Mouse (Mus musculus) hindlimb bud, embryonic 11.5 days (tissue): ENCODE measurements around the gene Cbln3.

Experiments
- DNase-seq: peaks from one replicate; pipeline ENCODE4 v3.0.0-alpha.2; 2012; ENCODE audit warnings: low read depth, low spot score; ENCODE audit errors: extremely low spot score

The Cbln3 gene

DNA sequence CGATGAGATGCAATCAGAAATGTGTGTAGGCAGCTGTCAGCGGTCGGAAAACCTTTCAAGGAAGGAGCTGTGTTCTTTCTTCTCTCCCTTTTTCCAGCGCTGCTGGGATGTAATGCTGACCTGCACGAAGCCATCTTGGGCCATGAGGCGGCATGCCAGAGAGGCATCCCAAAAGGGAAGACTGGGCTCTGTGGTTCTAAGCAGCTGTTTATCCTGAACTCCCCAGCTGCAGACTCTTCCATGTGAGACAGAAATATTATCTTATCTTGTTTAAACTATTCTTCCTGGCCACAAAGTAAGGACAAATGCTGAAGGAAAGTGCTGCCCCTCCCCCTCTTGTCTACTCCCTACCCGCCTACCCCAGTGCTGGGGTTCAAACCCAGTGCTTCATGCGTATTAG, 3.2 kb downstream of the Cbln3 start:
- DNase-seq = no peak

- no peak for DNase-seq
These were observed 4.6 kb downstream of the Cbln3 start for GRCm38 (mm10) chr14:55879623-55880022.

- no peak for DNase-seq
These were observed 5.8 kb downstream of the Cbln3 start for GRCm38 (mm10) chr14:55878316-55878940.

- no peak for DNase-seq
These were observed 6.5 kb downstream of the Cbln3 start for GRCm38 (mm10) chr14:55877469-55878315.

DNA sequence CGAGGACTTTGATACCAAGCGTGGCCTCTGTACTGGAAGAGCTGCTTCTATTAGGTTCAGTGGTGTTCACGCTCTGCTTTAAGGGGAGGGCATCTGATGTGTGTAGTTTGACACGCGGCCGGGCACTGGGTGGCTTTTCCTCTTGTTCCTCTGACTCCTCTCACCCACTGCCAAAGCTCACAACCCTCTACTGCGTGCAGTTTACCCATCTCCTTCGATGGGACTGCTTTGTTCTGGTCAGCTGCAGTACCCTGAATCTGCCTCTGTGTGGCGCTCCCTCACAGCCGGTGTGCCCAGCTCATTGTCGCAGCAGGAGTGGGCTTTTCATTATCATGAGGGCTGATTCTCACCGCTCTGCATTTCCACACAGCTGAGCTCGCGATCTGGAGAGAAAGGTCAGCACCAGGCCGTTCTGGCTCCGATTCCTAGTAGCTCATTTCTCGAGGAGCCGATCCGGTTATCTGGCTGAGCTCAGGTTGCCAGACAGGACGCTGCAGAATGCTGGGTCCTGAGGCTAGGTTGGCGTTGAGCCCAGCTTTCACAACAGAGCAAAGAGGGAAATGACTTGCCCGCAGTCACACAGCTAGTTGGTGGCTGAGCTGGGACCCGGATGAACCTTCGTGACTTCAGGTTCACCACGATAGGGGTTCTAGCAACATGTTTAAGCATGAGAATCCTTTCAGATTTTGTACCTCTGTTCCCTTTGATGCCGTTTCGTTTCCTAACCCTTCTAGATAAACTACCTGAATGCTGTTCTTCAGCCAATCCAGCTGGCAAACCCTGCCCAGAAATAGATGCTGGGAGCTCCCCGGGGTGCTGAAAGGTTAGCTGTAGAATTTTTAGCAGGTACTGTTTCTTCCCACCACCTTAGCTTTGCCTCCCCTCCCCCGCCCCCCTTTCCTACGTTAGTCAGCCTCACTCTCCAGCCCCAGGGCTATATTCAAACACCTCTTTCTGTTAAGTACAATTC, 10.2 kb downstream of the Cbln3 start:
- no peak for DNase-seq

- DNase-seq = no peak
These were observed 10.9 kb downstream of the Cbln3 start for GRCm38 (mm10) chr14:55873242-55873713.

DNA sequence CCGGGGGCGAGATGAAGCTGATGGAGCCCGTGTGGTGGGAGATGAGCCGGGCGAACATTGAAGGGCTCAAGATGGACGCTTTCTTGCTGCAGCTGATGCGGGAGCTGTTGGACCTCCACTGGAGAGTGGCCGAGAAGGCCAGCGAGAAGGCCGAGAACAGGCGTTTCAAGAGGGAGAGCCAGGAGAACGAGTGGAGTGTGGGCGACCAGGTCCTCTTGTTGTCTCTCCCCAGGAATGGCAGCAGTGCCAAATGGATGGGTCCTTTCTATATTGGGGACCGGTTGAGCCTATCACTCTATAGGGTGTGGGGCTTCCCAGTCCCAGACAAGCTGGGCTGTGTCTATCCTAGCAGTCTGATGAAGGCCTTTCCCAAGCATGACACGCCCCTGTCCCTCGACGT, 11.6 kb downstream of the Cbln3 start:
- no peak for DNase-seq

DNA sequence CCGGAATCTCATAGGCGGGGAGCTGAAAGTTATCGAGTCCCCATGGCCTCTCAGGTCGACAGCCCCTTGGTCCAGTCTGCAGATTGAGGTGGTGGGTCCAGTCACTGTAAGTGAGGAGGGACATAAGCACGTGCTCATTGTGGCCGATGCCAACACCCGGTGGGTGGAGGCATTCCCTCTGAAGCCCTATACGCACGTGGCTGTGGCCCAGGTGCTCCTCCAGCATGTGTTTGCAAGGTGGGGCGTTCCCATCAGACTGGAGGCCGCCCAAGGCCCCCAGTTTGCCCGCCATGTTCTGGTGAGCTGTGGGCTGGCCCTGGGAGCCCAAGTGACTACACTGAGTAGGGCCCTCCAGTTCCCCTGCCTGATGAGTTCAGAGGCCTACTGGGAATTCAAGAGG, 12.2 kb downstream of the Cbln3 start:
- DNase-seq = no peak

GRCm38 (mm10) chr14:55869538-55869937, 14.7 kb downstream of the Cbln3 start:
- DNase-seq = no peak

- no peak for DNase-seq
These were observed 15.8 kb downstream of the Cbln3 start for GRCm38 (mm10) chr14:55868230-55869026.

DNA sequence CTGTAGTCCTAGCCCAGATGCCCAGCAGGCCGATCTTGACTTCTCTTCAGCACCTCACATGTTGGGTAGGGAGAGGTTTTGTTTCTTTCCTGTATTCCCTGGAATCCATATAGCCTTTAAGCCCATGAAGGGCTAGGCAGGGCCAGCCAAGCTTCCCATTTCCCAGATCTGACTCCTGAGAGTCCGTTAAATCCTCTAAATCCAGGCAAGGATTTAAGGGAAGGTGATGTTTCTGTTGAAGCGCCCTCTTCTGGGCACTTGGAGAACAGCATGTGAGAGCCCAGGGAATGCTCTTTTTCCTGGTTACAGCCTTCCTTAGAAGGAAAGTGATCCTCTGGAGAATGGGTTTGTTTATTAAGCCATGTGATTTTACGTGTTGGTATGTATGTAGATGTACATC, 17.2 kb downstream of the Cbln3 start:
- DNase-seq = no peak

DNA sequence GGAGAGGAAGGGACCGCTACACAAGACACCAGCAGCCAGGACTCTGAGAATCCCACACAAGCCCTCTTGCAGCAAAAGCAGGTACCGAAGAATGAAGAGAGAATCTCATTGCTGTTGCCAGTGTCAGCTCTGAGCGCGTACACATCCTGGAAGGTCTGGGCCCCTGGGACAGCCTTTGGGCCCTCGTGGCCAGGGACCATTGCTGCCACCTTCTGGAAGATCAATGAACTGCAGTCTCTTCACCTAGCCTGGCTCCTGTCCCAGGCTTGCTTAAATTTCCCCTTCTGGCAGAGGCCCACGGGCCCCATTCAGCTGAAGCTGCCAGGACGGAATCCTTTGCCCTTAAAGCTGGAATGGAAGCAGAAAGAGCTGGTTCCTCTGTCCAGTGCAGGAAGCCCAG, 20.4 kb downstream of the Cbln3 start:
- DNase-seq = no peak

GRCm38 (mm10) chr14:55862970-55863369, 21.2 kb downstream of the Cbln3 start:
- no peak for DNase-seq

DNA sequence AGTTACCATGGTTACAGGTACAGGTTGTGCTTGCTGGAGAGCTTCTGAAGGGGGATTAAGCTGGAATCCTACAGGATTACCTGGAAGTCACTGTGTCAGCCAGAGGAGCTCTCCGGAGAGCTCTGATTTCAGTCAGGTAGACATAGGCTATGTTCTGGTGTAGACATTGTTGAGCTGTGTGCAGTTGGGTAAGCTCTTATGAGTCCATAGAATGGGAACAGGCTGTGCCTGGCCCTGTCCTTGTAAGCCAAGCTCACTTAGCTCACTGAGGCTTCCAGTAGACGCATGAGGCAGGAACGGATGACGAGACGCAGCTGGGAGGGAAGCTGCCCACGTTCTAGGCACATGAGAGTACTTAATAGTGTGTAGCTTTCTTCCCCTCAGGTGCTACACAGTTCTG, 22.0 kb downstream of the Cbln3 start:
- no peak for DNase-seq

GRCm38 (mm10) chr14:55857588-55857987, 26.6 kb downstream of the Cbln3 start:
- no peak for DNase-seq

DNA sequence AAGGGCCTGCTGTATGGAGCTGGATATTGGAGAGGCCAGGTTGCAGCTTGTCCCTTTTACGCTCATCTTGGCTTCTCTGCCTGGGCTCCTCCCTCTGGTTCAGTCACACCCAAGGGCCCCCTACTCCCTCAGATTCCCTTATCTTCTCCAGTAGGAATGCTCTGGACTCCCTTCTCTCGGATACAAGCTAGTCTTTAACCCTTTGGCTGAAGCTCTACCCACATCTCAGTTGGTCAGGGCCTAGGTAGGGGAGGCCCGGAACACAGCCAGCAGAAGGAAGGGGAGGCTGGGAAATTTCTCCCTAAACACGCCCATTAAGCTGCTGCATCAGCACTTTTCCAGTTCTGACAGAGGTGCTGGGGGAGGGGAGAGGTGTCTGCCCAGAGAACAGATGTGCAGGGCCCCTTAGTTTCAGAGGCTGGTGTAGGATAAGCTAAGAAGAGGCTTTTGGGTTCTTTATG, 29.1 kb downstream of the Cbln3 start:
- DNase-seq = no peak

DNA sequence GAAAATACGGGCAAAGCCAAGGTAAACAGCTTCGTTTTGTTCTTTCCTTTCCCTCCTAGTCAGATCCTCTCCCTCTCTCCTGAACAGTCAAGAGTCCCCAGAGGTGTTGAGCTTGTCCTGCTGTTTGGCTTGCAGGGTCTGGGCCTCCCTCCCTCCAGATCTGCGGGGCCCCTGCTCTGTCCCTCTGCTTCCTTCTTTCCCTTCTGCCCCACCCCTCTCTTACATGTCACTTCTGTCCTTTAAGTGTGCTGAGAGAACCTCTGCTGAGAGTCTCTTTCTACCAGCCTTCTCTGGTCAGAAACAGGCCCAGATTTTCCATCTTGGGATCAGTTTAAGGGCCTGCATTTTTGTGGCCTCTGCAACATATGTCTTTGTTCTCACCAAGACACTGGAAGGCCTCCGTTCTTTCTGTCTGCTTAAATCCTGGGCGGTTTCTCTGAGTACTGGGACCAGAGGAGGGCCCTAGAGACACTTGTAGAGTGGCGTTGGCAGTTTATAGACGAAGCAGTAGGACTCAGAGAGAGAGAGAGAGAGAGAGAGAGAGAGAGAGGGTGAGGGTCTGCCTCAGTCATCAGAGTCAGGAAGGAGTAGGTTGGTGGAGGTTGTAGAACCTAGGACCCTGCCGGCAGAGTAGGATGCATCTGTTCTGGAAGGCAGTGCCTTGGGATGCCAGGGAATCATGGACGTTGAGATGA, 29.6 kb downstream of the Cbln3 start:
- DNase-seq = no peak

- no peak for DNase-seq
These were observed 30.4 kb downstream of the Cbln3 start, which contains the start of gene Nynrin for GRCm38 (mm10) chr14:55853621-55854285. Nynrin (plus strand) TSS chr14:55854010.
